Mouse (Mus musculus): ENCODE results near the gene Gm45062. TPM values are rescaled to one million over a fixed set of nuclear protein-coding genes. Genes with fewer than 3 reads are reported as not detected.

Gene Gm45062
- polyA plus RNA-seq, 1 experiment from 2014 or later = 11.4 TPM

DNA sequence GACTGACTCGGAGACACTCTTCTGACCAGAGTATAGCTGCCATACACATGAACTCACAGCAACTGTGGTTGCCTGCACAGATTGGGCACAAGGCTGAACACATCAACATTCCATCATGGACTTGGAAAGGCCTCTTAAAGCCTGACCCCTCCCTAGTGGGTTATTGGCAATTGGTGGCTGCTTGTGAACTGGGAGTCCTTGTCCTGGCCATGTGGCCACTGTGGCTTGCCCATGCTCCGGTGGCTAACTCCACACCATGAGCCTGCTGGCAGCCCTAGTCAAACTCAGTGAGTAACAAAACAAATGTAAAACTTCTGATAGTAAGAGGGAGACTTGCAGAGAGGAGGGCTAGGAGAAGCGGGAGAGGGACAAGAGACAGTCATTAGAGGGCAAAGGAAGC lies 212.9 kb downstream of the Gm45062 start:
- peaks cover 19% of the 10 kb centered on the region for H3K4me1 ChIP-seq
- no peaks in the 10 kb centered on the region for H3K27me3 ChIP-seq
- H3K27ac ChIP-seq = no peak overlapping the region
- ATAC-seq (replicated peaks; ENCODE audit: low FRiP score) = no peak
- WGBS = 86% methylated on average over 3 of the region's 3 CpGs
- no peaks in the 10 kb centered on the region for H3K36me3 ChIP-seq
- no peak overlapping the region for H3K9ac ChIP-seq
- no peaks in the 10 kb centered on the region for H3K9me3 ChIP-seq (replicated peaks)
- no peak overlapping the region for H3K4me2 ChIP-seq
- no peak overlapping the region for H3K4me3 ChIP-seq (replicated peaks)

DNA sequence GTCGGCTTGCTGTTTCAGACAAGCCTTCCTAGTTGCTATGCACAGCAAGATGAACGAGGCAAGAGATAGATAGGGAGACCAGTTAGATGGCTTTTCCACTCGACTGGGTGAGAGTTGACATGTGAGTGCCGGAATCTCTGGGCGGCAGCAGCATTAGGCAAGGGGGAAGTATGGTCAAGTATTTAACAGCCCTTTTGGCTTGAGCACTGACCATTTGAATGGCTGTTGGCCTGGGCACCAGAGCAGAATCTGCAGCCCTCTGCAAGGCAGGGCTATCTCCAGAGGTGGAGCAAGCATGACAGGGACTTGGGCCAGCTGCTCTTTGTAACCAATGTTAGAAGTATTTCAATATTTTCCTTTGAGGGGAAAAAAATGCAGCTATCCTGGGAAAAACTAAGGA lies 213.7 kb downstream of the Gm45062 start:
- no peak for ATAC-seq (replicated peaks; ENCODE audit: low FRiP score)
- Histone ChIP-seq H3K9ac (no peak overlapping the region), H3K4me1 (peaks cover 14% of the 10 kb centered on the region), H3K27me3 (no peaks in the 10 kb centered on the region), H3K9me3 (replicated peaks) (no peaks in the 10 kb centered on the region), H3K4me2 (no peak overlapping the region), H3K27ac (peak overlapping the region; percentile 58), H3K36me3 (no peaks in the 10 kb centered on the region), H3K4me3 (replicated peaks) (no peak overlapping the region)
- WGBS = 29% methylated on average over 5 of the region's 5 CpGs

DNA sequence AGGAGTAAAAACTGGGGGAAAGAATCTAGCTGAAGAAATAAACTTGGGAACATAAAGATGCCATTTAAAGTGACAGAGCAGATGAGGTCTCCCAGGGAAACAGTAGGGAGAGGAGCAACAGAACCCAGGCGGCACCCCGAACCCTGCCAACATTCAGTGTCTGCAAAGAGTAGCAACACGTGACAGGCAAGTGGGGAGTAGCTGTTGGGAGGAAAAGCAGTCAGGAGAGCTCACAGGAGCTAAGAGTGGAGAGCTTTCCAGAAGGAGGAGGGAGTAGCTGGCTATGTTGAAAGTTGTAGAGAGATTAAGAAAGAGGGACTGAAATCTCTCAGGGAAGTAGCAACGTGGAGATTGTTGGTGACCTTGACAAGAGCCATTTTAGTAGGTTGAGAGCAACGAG lies 214.2 kb downstream of the Gm45062 start:
- Histone ChIP-seq H3K4me2 (no peak overlapping the region), H3K9ac (no peak overlapping the region), H3K27ac (peak overlapping the region; percentile 58), H3K9me3 (replicated peaks) (no peaks in the 10 kb centered on the region), H3K4me3 (replicated peaks) (no peak overlapping the region), H3K36me3 (no peaks in the 10 kb centered on the region), H3K4me1 (peaks cover 14% of the 10 kb centered on the region), H3K27me3 (no peaks in the 10 kb centered on the region)
- WGBS = 33% methylated on average over 5 of the region's 5 CpGs
- ATAC-seq (replicated peaks; ENCODE audit: low FRiP score) = no peak

DNA sequence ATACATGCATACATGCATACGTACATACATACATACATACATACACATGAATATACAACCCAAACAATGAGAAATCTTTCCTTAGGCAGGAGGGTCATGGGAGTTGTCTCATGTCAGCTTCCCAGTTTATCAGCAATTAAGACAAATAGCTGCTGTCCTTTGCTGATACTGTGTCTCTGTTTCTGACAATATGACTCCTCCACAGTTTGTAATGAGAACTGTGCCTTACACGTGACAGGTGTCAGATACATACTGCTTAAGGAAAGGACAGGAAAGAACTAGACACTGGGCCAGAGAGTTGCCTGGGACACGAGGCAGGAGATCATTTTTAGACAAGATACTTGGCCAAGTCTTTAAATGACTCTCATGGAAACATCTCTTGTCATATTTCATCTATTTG lies 215.1 kb downstream of the Gm45062 start:
- WGBS = 55% methylated on average over 3 of the region's 3 CpGs
- H3K27me3 ChIP-seq = no peaks in the 10 kb centered on the region
- H3K27ac ChIP-seq = no peak overlapping the region
- peaks cover 14% of the 10 kb centered on the region for H3K4me1 ChIP-seq
- no peak overlapping the region for H3K4me3 ChIP-seq (replicated peaks)
- ATAC-seq (replicated peaks; ENCODE audit: low FRiP score) = 0 out of 2 replicates have a peak, but pooled peaks have one; percentile 22
- H3K9ac ChIP-seq = no peak overlapping the region
- H3K4me2 ChIP-seq = no peak overlapping the region
- no peaks in the 10 kb centered on the region for H3K36me3 ChIP-seq
- no peaks in the 10 kb centered on the region for H3K9me3 ChIP-seq (replicated peaks)

DNA sequence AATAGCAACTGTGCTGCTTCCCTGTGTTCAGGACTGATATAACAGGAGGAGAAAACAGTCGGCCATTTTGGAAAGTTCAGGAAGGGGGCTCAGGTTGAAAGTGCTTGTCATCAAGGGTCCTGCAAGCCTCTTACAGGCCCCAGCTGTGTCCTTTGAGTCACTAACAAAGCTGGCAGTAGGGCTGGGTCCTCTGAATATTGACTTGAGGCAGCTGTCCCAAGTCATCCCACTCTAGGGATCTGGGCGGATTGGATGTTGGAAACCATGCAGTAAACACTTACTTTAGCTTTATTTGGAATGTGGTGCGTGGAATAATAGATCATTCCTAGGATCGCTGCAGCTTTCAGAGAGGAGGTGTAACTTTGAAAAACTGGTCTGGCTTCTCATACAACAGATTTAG lies 215.6 kb downstream of the Gm45062 start:
- Histone ChIP-seq H3K4me3 (replicated peaks) (no peak overlapping the region), H3K9me3 (replicated peaks) (no peaks in the 10 kb centered on the region), H3K4me2 (no peak overlapping the region), H3K27ac (no peak overlapping the region), H3K36me3 (no peaks in the 10 kb centered on the region), H3K9ac (no peak overlapping the region), H3K27me3 (no peaks in the 10 kb centered on the region), H3K4me1 (peaks cover 14% of the 10 kb centered on the region)
- WGBS = 62% methylated on average over 4 of the region's 4 CpGs
- ATAC-seq (replicated peaks; ENCODE audit: low FRiP score) = peak; percentile 37

DNA sequence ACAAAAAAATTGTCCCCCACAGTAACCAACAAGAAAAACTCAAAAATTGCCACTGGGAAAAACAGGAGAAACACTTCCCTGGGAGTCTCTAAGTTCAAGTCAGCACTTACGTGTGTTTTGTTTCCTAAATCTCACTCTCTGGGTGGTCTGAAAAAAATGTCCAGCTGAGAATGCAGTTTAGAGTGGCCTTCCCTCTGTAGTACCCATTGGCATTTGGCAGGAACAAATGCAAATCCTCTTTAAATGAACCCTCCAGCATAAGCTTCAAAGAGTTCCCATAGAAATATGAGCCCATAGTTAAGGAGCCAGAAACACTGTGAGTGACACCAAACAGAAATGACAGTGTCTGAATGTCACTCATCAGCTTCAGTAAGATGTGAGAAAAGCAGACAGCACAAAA lies 219.9 kb downstream of the Gm45062 start:
- ATAC-seq (replicated peaks; ENCODE audit: low FRiP score) = no peak

DNA sequence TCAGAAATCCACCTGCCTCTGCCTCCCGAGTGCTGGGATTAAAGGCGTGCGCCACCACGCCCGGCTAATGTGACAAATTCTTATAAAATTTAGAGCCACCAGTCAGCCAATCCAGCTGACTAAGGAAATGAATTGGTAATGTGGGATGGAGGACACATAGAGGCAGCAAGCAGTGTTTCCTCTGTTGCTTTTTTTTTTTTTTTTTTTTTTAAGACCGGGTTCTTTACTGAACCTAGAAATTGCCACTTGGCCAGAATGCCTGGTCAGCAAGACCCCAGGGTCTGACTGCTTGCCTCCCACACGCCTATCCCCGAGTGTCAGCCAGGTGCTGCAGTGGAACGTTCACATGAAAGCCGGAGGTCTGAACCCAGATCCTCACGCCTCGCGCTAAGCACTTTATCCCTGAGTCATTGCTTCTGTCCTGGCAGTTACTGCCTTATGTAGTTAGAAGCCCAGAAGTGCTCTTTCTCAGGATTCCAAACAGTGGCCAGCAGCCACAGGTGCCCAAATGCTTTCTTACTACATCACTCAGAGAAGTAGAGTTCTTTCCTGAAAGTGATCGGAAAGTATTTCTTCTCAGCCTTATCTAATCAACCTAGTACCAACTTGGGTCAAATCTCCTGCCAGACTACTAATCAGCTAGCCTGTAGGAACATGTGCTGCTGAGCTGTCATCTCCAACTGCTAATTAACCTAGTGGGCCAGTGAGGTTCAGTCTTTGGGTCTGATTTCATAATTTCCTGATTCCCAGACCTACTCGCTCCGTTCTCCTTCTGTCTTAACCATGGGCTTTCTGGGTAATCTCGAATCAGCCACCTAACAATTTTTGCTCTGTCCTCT lies 225.4 kb downstream of the Gm45062 start:
- 82% methylated on average over 17 of the region's 17 CpGs for WGBS
- no peak overlapping the region for H3K27ac ChIP-seq
- H3K36me3 ChIP-seq = no peaks in the 10 kb centered on the region
- H3K4me1 ChIP-seq = 0 out of 2 replicates have a peak, but pooled peaks cover 5% of the 10 kb centered on the region
- ATAC-seq (replicated peaks; ENCODE audit: low FRiP score) = no peak
- no peaks in the 10 kb centered on the region for H3K27me3 ChIP-seq
- no peak overlapping the region for H3K9ac ChIP-seq
- no peaks in the 10 kb centered on the region for H3K9me3 ChIP-seq (replicated peaks)
- no peak overlapping the region for H3K4me2 ChIP-seq
- no peak overlapping the region for H3K4me3 ChIP-seq (replicated peaks)

More for the DNA sequence above, 219.9 kb downstream of the Gm45062 start:
- Histone ChIP-seq H3K4me2 (no peak overlapping the region), H3K9me3 (replicated peaks) (no peaks in the 10 kb centered on the region), H3K27me3 (no peaks in the 10 kb centered on the region), H3K9ac (no peak overlapping the region), H3K4me1 (peaks cover 3% of the 10 kb centered on the region; the same call in 1 of the 2 replicates), H3K36me3 (no peaks in the 10 kb centered on the region), H3K27ac (no peak overlapping the region), H3K4me3 (replicated peaks) (no peak overlapping the region)
- WGBS = 27% methylated on average over 1 of the region's 1 CpGs

DNA sequence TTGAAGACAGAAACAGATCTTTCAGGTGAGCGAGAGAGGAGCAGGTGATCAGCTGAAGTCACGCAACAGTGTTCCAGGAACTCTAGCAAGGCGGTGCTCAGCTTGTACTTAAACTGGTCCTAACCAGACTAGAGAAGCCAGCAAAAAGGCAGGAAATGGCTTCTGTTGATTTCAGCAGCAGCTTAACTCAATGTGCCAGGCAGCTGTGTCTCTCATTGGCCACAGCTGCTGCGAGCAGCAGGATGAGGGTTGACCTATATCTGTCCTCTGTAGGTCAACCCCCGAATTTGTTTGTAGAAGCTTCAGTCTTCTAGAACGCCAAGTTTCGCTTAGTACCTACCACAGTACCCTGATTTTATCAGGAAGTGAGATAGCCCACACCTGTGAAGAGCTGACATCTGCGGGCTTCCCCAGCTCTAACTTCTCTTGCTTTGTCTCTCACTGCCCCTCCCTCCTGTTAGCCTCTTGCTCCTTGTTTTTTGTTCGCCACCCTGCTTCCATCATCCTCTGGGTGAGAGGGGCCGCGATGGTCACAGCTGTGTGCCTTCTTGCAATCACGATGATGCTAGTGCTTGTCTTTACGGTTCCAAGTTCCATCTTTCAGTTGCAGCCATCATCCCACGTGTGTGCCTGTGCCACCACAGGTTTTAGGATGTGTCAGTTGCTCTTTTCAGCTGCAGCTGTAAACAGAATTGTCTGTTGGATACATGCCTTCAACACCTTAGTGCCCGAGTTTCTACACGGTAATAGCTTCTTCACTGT lies 226.3 kb downstream of the Gm45062 start:
- WGBS = 75% methylated on average over 16 of the region's 16 CpGs
- peak; percentile 40; the same call in 1 of the 2 replicates for ATAC-seq (replicated peaks; ENCODE audit: low FRiP score)
- Histone ChIP-seq H3K4me3 (replicated peaks) (no peak overlapping the region), H3K9me3 (replicated peaks) (no peaks in the 10 kb centered on the region), H3K9ac (no peak overlapping the region), H3K27ac (no peak overlapping the region), H3K4me1 (0 out of 2 replicates have a peak, but pooled peaks cover 5% of the 10 kb centered on the region), H3K36me3 (no peaks in the 10 kb centered on the region), H3K4me2 (no peak overlapping the region), H3K27me3 (no peaks in the 10 kb centered on the region)

DNA sequence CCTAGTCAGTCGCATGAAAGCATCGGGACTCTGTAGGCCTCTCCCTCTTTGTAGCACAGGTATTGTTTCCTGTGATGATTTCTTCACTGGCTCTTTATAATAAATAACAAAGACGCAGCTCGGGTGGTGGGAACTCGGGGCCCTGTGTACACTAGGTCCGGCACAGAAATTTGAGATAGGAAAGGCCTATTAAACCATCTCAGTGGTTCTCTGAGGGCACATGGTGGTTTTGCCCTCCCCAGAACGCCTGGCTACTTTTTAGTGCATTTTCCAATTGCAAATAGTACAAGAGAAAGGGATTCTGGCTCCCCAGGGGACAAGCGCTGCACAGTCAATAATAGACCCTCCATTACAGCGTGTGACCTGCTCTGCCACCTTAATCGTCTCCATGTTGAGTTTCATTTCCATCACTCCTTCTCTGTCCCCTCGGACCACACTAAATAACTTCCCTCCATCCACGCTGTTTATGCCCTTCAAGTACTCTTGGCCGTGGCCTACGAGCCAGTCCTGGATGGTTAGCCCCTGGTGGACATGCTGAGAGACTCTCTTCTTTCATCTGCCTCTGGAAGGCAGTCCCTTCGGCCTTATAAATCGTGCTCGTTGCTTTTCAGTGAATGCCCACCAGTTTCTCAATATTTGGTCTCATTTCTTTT lies 227.3 kb downstream of the Gm45062 start:
- ATAC-seq (replicated peaks; ENCODE audit: low FRiP score) = no peak
- Histone ChIP-seq H3K27me3 (no peaks in the 10 kb centered on the region), H3K27ac (no peak overlapping the region), H3K4me3 (replicated peaks) (no peak overlapping the region), H3K9me3 (replicated peaks) (no peaks in the 10 kb centered on the region), H3K9ac (no peak overlapping the region), H3K36me3 (no peaks in the 10 kb centered on the region), H3K4me1 (0 out of 2 replicates have a peak, but pooled peaks cover 5% of the 10 kb centered on the region), H3K4me2 (no peak overlapping the region)
- 85% methylated on average over 17 of the region's 17 CpGs for WGBS

DNA sequence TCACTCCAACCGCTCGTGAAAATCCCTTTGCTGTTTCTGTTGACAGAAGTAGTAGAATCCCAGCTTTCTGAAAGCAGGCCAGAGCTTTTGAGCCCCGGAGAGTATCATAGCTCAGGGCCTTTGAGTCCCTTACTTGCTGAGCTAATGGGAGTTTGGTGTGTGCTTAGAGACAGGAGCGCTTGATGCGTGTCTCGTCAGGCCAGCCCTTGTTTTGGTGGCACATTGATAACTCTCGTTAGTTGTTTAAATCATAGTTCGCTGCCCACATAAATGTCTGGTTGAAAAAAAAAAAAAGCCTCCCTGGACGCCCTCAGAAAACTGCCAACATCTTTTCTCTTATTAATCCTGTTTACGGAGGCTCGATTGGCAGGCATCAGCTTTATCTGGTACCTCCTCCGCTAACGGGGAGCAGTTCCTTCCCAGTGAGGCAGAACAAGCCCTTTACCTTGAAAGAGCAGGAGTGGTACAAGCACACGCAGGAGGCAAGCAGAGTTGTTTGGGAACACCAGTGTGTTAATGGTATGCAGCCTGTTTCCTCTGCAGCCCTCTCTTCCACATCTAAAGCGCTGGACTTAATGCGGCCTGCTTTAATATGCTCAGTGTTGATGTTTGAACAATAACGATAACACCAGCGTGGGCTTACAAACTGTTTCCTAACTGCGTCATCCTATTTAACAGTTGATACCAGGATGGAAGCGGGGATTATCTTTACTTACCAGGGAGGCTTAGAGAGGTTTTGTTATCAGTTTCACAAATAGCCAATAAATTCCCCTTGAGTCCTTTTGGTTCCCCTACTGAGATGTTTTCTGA lies 228.0 kb downstream of the Gm45062 start:
- 0 out of 2 replicates have a peak, but pooled peaks cover 5% of the 10 kb centered on the region for H3K4me1 ChIP-seq
- no peaks in the 10 kb centered on the region for H3K36me3 ChIP-seq
- WGBS = 70% methylated on average over 20 of the region's 20 CpGs
- H3K4me2 ChIP-seq = no peak overlapping the region
- no peak overlapping the region for H3K4me3 ChIP-seq (replicated peaks)
- H3K9me3 ChIP-seq (replicated peaks) = no peaks in the 10 kb centered on the region
- no peaks in the 10 kb centered on the region for H3K27me3 ChIP-seq
- no peak overlapping the region for H3K9ac ChIP-seq
- ATAC-seq (replicated peaks; ENCODE audit: low FRiP score) = 0 out of 2 replicates have a peak, but pooled peaks have one; percentile 43
- H3K27ac ChIP-seq = no peak overlapping the region

DNA sequence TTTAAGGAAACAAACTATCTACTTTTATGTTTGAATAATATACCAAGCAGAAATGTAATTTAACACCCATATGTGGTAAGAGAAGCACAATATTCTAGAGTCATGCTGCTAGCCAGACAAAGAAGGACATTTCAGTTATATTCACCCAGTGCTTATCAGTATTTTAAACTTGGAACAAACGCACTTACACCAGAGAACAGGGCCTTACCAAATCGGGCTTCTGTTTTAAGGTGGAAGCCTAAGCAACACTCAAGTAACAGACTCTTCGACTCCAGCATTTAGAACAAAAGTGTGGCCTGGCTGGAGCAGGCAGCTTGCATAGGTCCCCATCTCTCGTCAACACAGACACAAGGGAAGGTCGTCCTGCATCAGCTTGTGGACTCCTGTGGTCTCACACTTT lies 229.0 kb downstream of the Gm45062 start:
- H3K9ac ChIP-seq = no peak overlapping the region
- H3K4me1 ChIP-seq = 0 out of 2 replicates have a peak, but pooled peaks cover 5% of the 10 kb centered on the region
- H3K27me3 ChIP-seq = no peaks in the 10 kb centered on the region
- ATAC-seq (replicated peaks; ENCODE audit: low FRiP score) = no peak
- no peak overlapping the region for H3K27ac ChIP-seq
- WGBS = 74% methylated on average over 5 of the region's 5 CpGs
- no peaks in the 10 kb centered on the region for H3K9me3 ChIP-seq (replicated peaks)
- H3K4me3 ChIP-seq (replicated peaks) = no peak overlapping the region
- H3K36me3 ChIP-seq = no peaks in the 10 kb centered on the region
- H3K4me2 ChIP-seq = no peak overlapping the region

All from kidney, embryonic 15.5 days (tissue).